Mouse (Mus musculus) CD4-positive, CD25-positive, alpha-beta regulatory T cell (primary cell): Measurements from ENCODE around the gene Spata22. TPM values are rescaled to one million over a fixed set of nuclear protein-coding genes. Genes with fewer than 3 reads are reported as not detected.

ENCODE experiments used
- polyA plus RNA-seq: library from polyadenylated mRNA; unstranded; fragments of 100-300 nt; shearing (Covaris generic); gene quantifications from one replicate; pipeline ENCODE4 v1.2.1, GENCODE M21; 2017

The Spata22 gene
- not detected for polyA plus RNA-seq

GRCm38 (mm10) chr11:73329442-73329841 is at the start of gene Spata22, which contains the start of the genes Aspa and Gm49340:
Gene Spata22, plus strand, starts transcription at chr11:73329741.
Gene Aspa, minus strand, starts transcription at chr11:73329596.
Gene Gm49340, plus strand, starts transcription at chr11:73329741.

GRCm38 (mm10) chr11:73350483-73350882 is 20.9 kb downstream of the Spata22 start, which contains the start of gene Olfr20:
Gene Olfr20, plus strand, starts transcription at chr11:73350783.

GRCm38 (mm10) chr11:73370946-73371345 is 41.4 kb downstream of the Spata22 start, which contains the start of gene Olfr376:
Gene Olfr376, plus strand, starts transcription at chr11:73371246.

Other genes starting within 250 kb of the Spata22 start
- 49.3 TPM for gene Itgae, start 239.2 kb upstream of the Spata22 start, polyA plus RNA-seq
- 11.2 TPM for gene Haspin, start 191.4 kb upstream of the Spata22 start, polyA plus RNA-seq
- 0.17 TPM for gene P2rx5, start 169.3 kb upstream of the Spata22 start, polyA plus RNA-seq
- gene Emc6, start 152.7 kb upstream of the Spata22 start, polyA plus RNA-seq = 79.2 TPM
- 28.7 TPM for gene Tax1bp3, start 152.7 kb upstream of the Spata22 start, polyA plus RNA-seq
- gene Ctns, start 130.7 kb upstream of the Spata22 start, polyA plus RNA-seq = 12.4 TPM
- 9.5 TPM for gene Shpk, start 130.3 kb upstream of the Spata22 start, polyA plus RNA-seq
- not detected for gene Trpv1, start 95.4 kb upstream of the Spata22 start, polyA plus RNA-seq
- not detected for gene Trpv3, start 62.4 kb upstream of the Spata22 start, polyA plus RNA-seq
- gene Aspa, start 145 bp upstream of the Spata22 start, polyA plus RNA-seq = 0.10 TPM
- not detected for gene Gm49340, start within 50 bp of the Spata22 start, polyA plus RNA-seq
- not detected for gene Olfr20, start 21.0 kb downstream of the Spata22 start, polyA plus RNA-seq
- not detected for gene Olfr376, start 41.5 kb downstream of the Spata22 start, polyA plus RNA-seq
- gene Olfr1, start 69.9 kb downstream of the Spata22 start, polyA plus RNA-seq = not detected
- gene Olfr378, start 98.7 kb downstream of the Spata22 start, polyA plus RNA-seq = not detected
- gene Olfr380, start 127.8 kb downstream of the Spata22 start, polyA plus RNA-seq = not detected
- gene Olfr381, start 161.9 kb downstream of the Spata22 start, polyA plus RNA-seq = not detected
- not detected for gene Olfr382, start 187.5 kb downstream of the Spata22 start, polyA plus RNA-seq